Mouse (Mus musculus) spleen, adult 12 weeks (tissue): Measurements from ENCODE around the gene Fbxl7.

ENCODE experiments used
- DNase-seq: peaks from one replicate; pipeline ENCODE4 v3.0.0; 2022; ENCODE audit warnings: low spot score

The Fbxl7 gene

DNA sequence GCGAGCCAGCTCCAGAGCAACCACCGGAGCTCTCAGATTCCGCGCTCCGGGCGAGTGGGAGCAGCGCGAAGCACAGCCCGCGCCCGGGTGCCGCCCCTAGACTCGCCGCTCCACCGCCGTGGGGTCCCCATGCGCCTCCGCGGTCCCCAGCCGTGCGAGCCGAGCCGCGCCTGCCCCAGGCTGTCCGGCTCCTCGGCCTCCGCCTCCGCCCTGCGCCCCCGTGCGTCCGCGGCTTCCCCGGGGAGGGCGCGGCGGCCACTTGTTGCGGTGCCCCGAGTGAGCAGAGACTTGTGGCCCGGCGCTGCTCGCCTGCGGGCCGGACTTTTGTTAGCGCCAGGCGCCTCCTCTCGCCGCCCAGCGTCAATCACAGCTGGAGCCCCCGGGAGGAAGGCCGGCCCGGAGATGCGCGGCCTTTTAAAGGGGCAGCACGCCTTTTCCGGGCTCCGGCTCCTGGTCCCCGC, at the start of gene Fbxl7:
Gene Fbxl7, minus strand, starts transcription at position 330 of the 461 bp plus-strand sequence.
- no peak for DNase-seq

DNA sequence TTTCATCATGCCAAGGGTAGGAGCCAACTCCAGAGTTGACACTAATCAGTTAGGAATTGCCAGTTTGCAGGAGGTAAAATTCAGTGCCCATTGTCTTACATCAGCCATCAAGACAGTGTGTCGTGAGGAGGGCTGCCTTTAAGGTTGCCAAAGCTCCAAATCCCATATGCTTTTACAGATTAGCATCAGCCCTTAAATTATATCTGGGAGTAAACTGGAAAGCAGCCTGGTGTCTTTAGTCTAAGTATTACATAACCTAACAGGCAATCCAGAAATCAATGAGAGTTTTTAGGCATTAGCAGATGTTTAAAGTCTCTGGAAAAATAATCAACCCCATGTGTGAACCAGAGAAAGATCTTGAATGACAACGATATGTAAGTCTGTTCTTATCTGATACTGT, 26.6 kb upstream of the Fbxl7 start:
- no peak for DNase-seq

DNA sequence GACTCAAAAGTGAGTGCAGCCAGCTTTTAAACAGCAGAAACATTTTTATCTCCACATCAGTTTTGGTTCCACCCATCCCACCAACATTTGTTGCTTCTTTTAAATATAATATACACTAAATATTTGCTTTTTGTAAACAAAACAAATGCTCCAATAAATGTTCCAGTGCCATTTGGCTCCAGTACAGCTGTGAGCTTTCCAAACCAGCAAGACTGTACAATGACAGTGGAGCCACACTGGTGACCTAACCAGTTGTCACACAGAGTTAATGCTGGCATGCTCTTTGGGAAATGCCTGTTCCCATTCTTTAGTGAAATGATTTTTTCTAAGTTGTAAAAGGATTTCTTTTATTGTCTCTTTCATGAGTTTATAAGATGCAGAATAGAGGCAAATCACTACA, 18.0 kb upstream of the Fbxl7 start:
- DNase-seq, result no peak

DNA sequence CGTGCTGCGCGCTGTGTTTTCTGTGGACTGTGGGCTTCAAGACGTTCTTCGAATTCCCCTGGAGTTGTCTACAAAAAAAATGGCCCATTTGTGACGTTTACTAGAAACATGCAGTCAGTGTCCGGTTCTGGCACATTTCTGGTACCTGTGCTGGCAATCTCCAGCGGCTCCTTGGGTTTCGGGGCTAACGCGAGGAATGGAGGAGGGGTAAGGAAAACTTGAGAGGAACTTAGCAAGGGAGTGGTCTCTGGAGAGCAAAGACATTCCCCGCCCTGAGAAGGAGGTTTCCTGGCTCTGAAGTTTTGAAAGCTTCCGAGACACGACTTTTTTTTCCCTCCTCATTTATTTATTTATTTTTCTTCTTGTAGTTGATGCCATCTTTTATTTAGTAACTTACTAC, 381 bp upstream of the Fbxl7 start:
- DNase-seq, result no peak

DNA sequence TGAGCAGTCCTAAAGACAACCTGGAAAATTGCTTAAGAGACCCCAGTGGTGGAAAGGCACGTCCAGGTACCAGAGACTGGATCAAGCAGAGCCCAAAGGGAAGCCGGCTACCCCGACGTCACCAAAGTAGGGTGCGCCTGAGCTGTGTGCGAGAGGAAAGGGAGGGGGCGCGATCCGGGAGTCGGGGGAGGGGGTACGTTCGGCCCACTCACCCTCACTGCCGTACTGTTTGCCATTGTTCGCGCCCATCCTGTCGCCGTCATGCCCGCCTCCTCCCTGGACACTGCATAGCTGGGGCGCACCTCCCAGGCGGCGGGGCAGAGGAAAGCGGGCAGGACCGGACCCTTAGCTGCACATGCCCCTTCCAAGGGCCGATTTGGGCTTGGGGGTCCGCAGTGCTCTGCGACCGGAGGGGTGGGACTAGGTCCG, 565 bp downstream of the Fbxl7 start:
- no peak for DNase-seq

DNA sequence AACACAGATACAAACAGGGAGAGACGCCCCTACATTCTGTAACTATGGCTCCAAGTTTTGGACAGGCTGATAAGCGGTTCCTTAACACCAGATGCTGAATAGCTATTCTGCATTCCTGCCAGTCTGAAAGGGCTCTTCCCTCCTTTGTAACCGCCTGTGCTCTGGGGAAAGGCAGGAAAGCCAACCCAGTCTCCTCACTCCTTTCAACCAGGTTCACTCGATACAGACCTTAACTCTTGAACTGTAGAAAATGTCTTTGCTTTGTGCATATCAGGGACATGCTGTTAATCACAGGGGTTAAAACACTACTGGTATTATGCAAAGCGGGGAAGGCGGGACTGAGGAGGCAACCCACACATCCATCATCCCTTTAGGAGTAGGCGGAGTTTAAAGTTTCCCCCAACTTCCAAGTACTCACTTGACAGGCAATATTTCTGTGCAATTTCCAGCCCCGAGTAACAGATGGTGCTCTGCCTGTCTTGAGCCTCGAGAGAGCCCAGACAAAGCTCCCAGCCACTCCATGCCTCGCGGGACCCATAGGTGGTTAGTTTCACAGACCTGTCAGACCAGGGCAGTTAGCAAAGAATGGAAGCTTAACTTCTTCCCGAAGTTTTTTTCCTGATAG, 1.2 kb downstream of the Fbxl7 start:
- DNase-seq, result no peak

DNA sequence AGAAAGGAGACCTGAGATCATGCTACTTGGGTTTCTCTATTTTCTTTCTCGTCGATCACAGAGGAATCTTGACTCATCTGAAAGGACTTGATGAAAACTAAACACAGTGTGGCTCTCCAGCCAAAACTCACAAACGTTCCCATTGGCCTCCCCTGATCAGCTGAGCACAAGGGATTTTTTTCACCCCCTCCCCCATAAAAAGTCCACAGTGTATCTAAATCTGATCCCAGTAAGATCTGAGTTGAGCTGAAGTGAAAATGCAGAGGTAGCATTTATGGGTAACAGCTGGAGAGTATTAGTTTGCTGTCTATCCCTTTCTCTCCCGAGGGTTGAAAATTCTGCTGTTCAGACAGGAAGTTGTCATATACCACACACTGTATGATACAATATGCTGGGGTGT, 2.2 kb downstream of the Fbxl7 start:
- no peak for DNase-seq

DNA sequence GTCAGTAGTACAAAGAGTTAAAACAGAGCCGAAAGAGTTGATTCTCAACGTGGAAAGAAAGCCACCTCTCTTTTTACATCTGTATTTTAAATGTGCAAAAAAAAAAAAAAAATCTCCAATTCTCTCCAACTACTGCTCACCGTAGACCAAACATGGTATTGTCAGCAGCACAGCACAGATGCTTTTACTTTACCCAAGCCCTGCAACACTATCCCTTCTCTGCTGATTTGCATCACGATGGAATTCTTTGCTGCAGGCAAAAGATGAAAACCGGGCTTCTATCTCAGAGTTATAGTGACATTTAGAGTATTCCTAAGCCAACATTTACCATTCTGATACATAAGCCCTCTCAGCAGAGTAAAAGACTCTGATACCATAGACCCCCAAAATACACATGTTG, 5.4 kb downstream of the Fbxl7 start:
- DNase-seq, result no peak

DNA sequence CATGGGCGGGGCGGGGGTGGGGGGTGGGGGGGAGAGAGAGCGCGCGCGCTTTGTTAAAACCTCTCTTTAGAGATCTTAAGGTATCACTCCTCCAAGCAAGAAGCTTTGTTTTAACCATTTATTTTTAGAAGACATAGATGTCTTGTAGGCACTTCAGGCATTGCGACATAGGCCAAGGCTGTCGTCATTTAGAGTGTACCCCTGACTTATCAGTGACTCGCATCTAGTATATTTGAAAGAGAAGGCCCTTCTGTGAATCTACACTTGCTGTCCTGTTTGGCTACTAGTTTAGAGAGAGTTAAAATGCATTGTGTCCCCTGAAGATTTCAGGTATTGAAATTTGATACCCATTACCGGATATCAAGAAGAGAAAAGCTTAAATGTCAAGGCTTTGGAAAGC, 7.2 kb downstream of the Fbxl7 start:
- no peak for DNase-seq

DNA sequence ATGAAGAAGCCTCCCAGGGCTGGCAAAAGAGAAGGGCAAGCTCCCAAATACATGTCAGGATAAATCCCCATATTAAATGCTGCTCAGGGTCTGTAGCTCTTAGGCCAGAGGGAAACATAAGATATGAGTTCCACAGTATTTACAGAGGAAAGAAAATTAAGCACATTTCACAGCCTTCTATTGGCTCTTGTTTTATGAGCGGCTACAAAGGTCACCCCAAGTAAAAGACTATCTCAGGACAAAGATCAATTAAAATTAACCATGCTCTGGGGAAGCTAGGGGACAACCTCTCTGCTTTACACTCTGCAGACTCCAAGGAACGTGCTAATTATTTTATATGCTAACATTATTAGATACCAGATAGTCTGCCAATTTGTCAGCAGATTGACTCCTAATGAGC, 9.4 kb downstream of the Fbxl7 start:
- DNase-seq, result no peak

DNA sequence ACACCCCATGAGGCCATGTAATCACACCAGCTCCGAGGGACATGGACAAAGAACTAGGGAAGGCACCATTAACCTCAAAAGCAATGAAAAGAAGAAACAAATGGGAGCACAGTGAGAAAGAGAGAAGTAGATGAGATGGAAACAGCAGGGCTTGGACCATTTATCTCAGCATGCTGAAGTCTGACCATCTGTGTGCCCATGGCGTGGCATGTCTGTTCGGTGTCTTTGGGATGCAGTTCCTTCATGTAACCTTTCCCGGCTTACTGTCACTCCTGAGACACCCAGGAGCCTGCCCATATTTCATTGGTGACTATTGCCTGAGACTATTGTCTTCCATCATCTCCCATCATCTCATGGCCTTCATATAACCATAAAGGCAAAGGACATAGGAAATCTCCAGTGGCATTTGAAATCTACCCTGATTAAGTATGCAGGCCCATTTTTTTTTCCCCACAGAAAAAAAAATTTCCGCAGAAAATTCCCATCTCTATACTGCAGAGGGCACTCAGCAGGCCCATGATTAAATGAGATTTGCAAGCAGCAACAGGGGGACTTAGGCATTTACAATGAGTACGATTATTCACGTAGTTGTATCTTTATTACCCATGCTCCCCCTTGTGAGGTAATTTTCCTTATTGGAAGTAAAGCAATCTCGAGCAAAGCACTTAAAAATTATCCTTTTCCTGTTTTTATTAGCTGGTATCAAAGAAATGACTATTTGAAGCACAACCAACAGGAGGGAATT, 15.0 kb downstream of the Fbxl7 start:
- DNase-seq, result no peak

DNA sequence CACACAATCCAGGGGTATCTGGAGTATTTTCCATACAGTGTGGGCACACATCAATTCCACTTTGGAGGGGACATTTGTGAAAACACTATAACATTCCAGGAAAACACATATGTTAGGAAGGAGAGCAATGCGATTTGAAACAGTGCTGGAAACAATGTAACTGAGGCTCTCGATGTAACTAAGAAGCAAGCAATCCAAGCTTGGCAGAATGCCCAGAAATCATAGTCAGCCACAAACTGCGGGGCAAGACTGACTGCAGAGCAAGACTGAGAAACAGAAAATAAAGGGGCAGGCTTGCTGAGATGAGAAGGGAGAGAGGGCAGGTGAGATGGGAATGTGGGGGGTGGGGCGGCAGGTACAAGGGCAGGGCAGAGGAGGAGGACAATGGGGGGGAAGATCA, 19.7 kb downstream of the Fbxl7 start:
- DNase-seq, result no peak

DNA sequence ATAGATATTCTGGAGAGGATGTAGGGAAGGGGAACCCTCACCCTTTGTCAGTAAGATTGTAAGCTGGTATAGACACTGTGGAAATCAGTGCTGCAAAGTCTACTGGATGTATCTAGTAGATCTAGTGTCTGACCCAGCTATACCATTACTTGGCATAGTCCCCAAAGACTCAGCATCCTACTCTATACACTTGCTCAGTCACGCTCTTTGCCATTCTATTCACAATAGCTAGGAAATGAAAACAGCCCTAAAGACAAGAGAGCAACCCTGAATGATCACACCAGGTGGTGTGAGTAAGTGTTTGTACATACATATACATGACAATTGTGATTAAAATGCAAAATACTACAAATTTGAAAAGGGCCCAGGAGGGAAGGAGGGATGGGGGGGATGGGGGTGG, 23.1 kb downstream of the Fbxl7 start:
- no peak for DNase-seq

DNA sequence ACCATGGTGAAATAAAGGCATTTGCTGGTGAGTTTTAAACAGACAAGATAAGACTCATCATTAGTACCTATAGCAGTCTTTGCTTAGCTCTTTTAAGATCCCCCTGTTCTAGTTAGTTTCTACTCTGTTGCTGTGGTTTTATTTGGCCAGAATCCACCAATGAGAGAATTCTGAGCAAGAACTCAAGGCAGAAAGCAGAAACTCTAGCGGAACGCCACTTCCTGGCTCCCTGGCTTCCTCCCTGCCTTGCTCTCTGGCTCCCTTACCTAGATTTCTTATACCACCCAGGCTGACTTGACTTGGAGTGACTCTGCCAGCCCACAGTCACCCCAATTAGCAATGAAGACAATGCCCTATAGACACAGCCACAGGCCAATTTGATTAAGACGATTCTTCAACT, 26.2 kb downstream of the Fbxl7 start:
- DNase-seq, result no peak

DNA sequence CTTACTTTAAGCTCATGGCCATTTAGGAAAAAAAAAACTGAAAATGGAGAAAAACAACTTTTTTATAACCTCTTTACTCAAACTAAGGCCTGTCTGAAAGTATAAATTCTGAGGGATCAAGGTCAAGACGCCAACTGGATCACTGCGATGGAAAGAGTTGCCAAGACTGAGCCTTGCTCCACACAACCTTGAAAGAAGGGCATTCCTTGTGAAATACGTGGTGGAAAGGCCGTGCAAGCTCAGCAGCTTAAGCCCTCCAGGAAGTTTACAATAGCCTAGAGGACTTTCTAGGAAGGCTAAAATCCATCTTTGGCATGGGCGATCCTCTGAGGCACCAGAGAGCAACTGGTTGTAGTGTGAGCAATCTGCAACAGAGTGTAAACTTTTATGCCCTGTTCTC, 27.9 kb downstream of the Fbxl7 start:
- DNase-seq, result no peak

DNA sequence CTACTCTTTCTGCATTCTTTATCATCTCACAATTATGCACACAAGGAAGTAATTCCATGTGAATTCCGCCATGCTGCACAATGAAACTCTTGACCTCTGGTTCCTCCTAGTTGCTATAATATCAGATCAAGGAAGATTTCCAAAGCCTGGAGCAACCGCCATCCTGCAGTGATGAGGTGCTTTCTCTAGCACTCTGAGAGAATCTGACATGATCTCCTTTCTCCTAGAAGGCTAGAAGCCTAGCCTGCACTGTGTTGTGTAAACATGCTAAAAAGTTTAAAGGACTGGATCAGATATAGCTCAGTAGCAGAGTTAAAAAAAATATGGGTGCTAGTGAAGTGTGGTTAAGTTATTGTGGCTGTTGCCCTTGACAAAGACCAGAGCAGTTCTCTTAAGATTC, 33.2 kb downstream of the Fbxl7 start:
- DNase-seq, result no peak

DNA sequence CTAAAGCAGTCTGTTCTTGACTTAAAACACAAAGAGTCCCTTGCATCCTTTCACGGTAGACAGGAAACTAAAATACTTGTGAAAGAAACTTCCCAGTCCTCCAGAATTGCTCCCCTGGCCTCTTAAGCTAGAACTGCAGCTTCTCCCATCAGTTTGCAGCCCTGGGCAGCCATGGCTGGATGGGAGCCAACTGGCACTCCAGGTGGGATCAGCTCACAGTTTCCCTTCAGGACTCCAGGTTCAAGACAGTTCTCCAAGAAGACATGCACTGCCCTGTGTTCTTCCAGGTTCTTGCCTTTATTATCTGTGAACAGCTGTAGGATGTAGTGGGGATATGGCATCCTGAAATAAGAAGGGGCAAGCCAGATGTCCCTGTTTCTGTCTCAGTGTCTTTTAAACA, 45.8 kb downstream of the Fbxl7 start:
- DNase-seq, result no peak

DNA sequence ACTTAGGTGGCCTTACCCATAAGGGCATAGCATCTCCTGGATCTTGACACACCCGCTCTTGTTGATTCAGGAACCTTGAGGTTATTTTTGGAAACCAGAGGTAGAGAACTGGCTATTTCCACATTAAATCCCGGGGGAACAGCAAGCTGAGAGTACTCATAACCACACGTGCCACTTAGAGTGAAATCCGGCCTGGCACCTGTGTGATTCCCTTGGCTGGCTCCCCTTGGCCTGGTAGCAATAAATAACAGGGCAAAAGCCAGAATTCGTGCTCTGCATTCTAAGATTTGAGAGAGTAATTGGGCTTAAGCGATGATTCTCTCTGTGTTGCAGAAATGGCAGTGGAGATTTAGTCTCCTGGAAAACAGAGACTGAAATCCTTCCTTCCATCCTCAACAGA, 53.2 kb downstream of the Fbxl7 start:
- no peak for DNase-seq

DNA sequence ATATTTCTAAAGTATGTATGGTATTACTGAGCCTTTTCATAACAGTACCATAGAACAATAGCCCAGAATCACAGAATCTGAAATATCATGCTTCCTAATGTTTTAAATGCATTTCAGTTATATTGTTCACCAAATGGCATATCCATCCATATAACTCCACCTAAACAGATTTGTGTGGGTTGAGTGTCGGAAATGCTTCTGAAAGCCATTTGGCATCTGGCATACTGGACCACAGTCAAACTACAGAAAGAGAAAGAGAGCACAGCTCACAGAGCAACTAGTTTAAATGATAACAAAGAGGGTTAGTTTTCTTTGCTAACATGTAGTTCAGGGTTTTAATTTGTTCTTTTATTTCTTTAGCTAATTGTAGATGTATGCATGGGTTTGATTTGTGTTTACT, 57.0 kb downstream of the Fbxl7 start:
- DNase-seq, result no peak

DNA sequence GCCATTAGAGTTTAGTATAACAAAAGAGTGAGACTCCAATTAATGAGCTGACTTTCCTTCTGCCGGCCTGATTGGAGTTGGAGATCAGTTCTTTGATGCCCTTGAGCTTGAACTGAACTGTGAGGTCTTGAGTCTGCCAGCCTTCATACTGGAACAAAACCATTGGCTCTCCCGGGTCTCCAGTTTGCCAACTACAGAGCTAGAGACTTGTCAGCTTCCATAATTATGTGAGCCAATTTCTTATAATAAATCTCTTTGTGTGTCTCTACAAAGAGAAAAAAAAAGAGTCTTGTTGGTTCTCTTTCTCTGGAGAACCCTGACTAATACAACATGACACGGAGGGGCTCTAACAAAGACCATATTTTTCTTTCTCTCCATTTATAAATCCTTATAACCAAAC, 58.2 kb downstream of the Fbxl7 start:
- DNase-seq, result no peak

DNA sequence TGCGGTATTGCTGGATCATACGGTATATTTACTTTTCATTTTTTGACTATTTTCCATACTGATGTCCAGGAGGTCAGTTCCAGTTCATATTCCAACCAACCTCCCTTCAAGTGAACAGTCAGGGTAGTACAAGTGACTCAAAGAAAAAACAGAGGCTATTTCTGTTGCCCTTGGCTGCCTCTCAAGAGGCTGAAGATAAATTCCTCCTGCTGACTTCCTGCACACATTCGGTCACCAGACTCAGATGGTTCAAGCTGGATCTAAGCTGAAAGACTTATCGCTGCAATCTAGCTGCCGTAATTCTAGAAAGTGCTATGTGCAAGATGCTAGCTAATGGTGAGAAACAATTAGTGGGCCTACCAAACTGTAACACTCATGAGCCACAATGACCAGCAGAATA, 61.0 kb downstream of the Fbxl7 start:
- DNase-seq, result no peak

DNA sequence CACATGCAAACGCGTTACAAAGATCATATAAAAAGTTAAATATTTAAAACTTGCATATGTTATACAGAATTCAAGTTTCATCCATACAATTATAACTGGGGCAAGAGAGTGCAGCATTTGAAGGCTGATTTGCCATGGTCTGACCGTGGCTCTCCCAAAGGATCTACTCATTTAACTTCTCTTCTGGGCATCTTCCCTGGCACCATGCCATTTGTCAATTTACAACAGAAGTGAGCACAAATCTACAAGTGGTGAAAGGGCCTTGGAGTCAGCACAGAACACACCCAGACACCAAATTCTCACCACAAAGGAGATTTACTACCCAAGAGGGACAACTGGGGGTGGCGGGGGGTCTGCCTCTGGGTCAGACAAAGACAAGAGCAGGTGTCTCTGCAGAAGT, 64.2 kb downstream of the Fbxl7 start:
- DNase-seq, result no peak

DNA sequence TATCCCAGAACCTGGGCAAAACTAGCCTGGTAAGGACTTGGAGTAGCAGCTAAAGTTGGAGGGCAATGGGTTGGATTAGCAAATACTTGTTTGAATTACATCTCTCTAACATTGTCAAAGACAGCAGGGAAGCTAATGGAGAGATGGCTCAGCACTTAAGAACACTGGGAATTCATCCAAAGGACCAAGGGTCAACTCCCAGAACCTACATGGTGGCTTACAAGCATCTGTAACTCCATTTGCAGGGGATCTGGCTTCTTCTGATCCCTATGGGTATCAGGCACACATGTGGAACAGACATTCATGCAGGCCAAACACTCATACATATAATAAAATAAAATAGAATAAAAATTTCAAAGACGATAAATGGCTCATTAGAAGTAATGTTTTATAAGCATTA, 78.4 kb downstream of the Fbxl7 start:
- no peak for DNase-seq

DNA sequence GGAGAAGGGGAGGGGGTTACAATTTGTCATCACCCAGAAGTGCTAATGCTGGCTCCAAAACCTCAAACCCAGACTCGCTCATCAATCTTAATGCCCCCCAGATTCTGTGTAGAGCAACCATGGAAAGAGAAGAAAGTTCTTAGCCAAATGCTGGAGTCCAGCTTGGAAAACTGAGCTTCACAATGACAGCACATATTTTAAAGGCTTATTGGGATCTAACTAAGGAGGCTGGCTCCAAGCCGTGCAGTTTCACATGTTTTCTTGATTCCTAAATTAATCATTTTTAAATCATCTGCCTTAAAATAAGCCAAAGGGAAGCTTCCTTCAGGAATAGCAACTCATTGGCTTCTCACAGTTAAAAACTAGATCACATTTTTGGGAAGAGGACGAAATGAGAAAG, 82.5 kb downstream of the Fbxl7 start:
- DNase-seq, result no peak
